Mouse (Mus musculus) heart, embryonic 10.5 days (tissue): Measurements from ENCODE around the gene Wasf2. TPM values are rescaled to one million over a fixed set of nuclear protein-coding genes. Genes with fewer than 3 reads are reported as not detected.
A peak's percentile ranks its signal among the peaks of the same experiment; 100 is the strongest.

Source experiments
- DNase-seq: peaks from one replicate; pipeline ENCODE4 v3.0.0-alpha.2; 2017; ENCODE audit warnings: low spot score
- H3K27ac ChIP-seq: fragments of 300-500 bp; sonication (generic); 2 replicates; pipeline ENCODE4 v1.5.1; 2016; ENCODE audit warnings: mild to moderate bottlenecking
- H3K27me3 ChIP-seq: fragments of 300-500 bp; sonication (generic); 2 replicates; pipeline ENCODE4 v1.6.1; 2016; ENCODE audit warnings: mild to moderate bottlenecking; ENCODE audit not compliant: poor library complexity, insufficient read depth, severe bottlenecking
- H3K36me3 ChIP-seq: fragments of 300-500 bp; sonication (generic); 2 replicates; pipeline ENCODE4 v1.6.1; 2016; ENCODE audit warnings: mild to moderate bottlenecking, moderate library complexity
- H3K4me1 ChIP-seq: fragments of 300-500 bp; sonication (generic); 2 replicates; pipeline ENCODE4 v1.6.1; 2016; ENCODE audit warnings: mild to moderate bottlenecking
- H3K4me3 ChIP-seq: fragments of 300-500 bp; sonication (generic); 2 replicates; pipeline ENCODE4 v1.5.1; 2016; ENCODE audit warnings: mild to moderate bottlenecking, moderate library complexity
- H3K9me3 ChIP-seq: fragments of 300-500 bp; sonication (generic); 2 replicates; pipeline ENCODE4 v1.6.1; 2016; ENCODE audit warnings: mild to moderate bottlenecking, moderate library complexity
- WGBS: fragments of 180-500 bp; shearing (Covaris S2); methylation state at CpG from one replicate; pipeline ENCODE4 v1.1.7; 2016; 5-methylcytosine and 5-hydroxymethylcytosine counted together
- polyA plus RNA-seq: library from polyadenylated mRNA; unstranded; fragments of >200 nt; fragmentation: Nextera tagmentation; extraction: Ambion mirVana; gene quantifications from 2 replicates; pipeline ENCODE4 v1.2.1, GENCODE M21; 2016

Wasf2 gene
- polyA plus RNA-seq, 1 experiment from 2014 or later = 58.5 TPM

DNA sequence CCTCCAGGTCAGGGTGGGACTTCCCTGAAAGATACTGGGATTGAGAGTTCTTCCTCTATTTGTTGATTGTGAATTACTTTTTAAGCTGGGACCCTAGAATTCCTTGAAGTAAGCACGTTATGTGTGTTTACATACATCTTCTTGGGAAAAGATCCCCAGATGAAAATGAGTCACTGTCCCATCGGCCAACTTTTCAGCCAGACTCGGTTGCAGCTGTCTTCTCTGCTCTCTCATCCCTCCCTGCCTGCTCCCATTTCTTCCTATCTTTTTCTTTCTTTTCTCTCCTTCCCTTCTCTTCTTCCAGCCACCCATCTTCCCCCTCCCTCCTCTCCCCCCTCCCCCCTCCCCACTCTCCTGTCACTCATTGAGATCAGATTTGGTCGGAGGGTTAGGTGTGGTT is 64.7 kb downstream of the Wasf2 start:
- Histone ChIP-seq H3K4me3 (no peak overlapping the region), H3K4me1 (peaks cover 51% of the 10 kb centered on the region), H3K27me3 (no peaks in the 10 kb centered on the region), H3K27ac (no peak overlapping the region), H3K9me3 (no peaks in the 10 kb centered on the region), H3K36me3 (peaks cover 71% of the 10 kb centered on the region)
- DNase-seq = no peak
- WGBS = 73% methylated on average over 4 of the region's 4 CpGs

DNA sequence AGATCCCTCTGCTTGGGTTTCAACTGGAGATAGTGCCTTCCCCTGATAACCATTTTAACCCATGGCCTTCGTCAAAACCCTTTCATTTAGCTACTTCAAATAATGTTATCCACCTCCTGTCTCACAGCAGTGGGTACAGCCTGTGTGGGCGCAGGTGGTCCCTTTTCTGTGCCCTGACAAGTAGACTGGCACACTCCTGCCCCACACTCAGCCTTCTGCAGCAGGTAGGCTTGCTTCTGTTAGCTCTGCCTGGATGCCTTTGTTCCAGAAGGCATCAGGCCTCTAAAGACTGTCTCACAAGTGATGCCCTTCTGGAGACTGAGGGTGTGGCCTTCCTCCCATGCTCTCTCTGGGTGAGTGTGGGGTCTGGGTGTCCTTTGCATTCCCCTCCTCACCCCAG is 65.8 kb downstream of the Wasf2 start:
- Histone ChIP-seq H3K27ac (peak overlapping the region; percentile 87; the same call in 1 of the 2 replicates), H3K4me1 (peaks cover 63% of the 10 kb centered on the region), H3K36me3 (peaks cover 61% of the 10 kb centered on the region), H3K9me3 (no peaks in the 10 kb centered on the region), H3K4me3 (no peak overlapping the region), H3K27me3 (no peaks in the 10 kb centered on the region)
- DNase-seq = no peak
- WGBS = 64% methylated on average over 2 of the region's 2 CpGs

DNA sequence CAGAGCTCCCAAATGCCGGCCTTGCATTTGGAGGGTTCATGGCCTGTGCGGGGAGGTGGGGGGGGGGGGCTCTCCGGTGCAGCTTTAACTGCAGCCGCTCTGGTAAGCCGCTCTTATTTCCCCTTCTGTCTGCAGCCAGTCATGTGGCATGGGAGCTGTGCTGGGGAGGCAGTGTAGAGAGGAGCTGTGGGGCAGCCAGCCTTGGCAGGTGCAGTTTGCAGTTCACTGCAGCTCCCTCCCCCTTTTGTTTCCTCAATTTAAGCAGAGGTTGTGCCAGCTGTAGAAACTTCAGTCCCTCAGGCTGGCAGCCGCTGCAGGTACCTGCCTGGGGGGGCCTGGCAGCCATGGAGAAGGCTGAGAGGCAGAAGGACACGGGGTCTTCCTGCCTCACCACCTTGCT is 66.5 kb downstream of the Wasf2 start:
- Histone ChIP-seq H3K27me3 (no peaks in the 10 kb centered on the region), H3K9me3 (no peaks in the 10 kb centered on the region), H3K4me1 (peaks cover 70% of the 10 kb centered on the region), H3K27ac (peak overlapping the region; percentile 87), H3K36me3 (peaks cover 54% of the 10 kb centered on the region), H3K4me3 (no peak overlapping the region)
- DNase-seq = no peak
- WGBS = 59% methylated on average over 7 of the region's 7 CpGs

DNA sequence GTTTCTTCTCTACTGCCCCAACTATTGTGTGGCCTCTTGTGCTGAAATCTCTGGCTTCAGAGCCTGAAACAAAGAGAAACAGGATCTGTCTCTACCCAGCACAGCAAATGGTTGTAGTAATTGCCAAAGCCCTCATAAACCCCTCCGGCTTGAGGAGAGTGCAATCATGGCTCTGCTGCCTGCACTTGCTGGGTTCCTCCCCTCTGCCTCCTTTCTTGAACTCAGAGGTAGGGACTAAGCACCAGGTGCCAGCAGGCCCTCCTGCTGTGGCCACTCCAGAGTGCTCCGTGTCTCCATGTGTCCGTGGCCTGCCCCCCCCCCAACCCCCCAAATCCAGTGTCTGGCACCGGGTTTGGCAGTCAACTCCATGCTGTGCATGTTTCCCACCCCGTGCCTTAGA is 67.0 kb downstream of the Wasf2 start:
- H3K27ac ChIP-seq = peak overlapping the region; percentile 87
- DNase-seq = no peak
- H3K27me3 ChIP-seq = no peaks in the 10 kb centered on the region
- 33% methylated on average over 5 of the region's 5 CpGs for WGBS
- H3K4me3 ChIP-seq = 0 out of 2 replicates have a peak overlapping the region, but pooled peaks have one; percentile 6
- peaks cover 49% of the 10 kb centered on the region for H3K36me3 ChIP-seq
- H3K4me1 ChIP-seq = peaks cover 74% of the 10 kb centered on the region
- H3K9me3 ChIP-seq = no peaks in the 10 kb centered on the region

DNA sequence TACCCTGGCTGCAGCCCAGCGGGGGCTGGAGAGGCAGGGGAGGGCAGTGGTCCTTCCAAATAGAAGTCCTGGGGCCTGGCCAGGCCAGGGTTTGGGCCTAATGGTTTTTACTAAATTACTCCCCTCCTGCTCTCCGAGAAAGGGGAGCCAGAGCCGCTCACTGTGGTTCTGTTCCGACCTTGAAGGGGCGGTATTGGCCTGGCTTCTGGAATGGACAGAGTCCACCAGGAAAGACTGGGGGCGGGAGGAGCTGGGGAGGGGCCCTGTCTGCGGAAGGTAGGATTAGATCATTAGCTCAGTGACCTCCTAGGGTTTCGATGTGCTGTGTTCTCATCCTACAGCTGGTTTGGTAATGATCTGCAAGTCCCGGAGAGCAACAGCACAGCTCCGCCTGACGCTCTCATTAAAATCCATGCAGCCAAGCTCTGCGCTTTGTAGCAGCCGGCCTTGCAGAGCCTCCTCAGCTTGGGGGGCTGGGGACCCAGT is 67.5 kb downstream of the Wasf2 start:
- 33% methylated on average over 13 of the region's 13 CpGs for WGBS

DNA sequence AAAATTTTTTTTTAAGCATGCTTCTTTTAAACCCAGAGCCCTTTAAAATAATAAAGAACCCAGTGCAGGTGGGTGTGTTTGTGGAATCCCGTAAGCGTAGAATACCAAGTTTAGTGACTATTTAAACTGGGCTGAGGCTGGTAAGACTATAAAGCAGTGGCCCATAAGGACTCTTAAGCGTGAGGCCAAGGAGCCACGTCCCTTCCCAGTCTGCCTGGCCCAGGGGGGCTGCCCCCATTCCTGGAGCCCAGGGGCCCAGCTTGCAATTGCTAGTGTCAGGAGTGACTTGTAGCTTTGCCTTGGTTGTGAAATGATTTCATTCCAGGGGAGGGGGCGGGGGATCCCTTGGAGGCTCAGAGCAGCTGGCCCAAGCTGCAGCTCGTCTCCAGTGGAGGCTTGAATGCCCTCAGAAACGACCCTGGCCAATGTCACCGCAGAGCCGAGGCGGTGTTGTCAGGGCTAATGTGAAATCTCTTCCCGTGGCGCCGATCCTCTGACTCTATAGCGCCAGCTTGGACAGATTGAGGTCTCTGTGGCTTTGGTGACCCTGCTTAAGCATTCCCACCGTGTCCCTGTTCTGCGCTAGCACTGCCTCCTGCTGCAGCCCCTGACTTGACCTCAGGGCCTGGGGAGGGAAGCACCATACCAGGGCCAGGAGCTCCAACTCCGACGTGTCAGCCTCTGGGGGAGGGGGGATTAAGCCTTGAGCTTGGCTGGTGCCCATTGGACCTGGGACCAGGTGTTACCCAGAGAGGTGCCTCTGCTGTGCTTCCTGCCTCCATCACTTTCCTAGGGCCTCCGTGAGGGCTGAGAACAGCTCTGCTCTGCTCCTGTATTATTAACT is 68.3 kb downstream of the Wasf2 start:
- Histone ChIP-seq H3K36me3 (peaks cover 37% of the 10 kb centered on the region), H3K27ac (peak overlapping the region; percentile 87), H3K9me3 (no peaks in the 10 kb centered on the region), H3K27me3 (no peaks in the 10 kb centered on the region), H3K4me3 (peak overlapping the region; percentile 15; the same call in 1 of the 2 replicates), H3K4me1 (peaks cover 78% of the 10 kb centered on the region)
- no peak for DNase-seq
- 19% methylated on average over 19 of the region's 19 CpGs for WGBS

More for the DNA sequence above, 67.5 kb downstream of the Wasf2 start:
- Histone ChIP-seq H3K36me3 (peaks cover 44% of the 10 kb centered on the region), H3K27ac (peak overlapping the region; percentile 87), H3K9me3 (no peaks in the 10 kb centered on the region), H3K27me3 (no peaks in the 10 kb centered on the region), H3K4me1 (peaks cover 74% of the 10 kb centered on the region), H3K4me3 (0 out of 2 replicates have a peak overlapping the region, but pooled peaks have one; percentile 6)
- DNase-seq = no peak

DNA sequence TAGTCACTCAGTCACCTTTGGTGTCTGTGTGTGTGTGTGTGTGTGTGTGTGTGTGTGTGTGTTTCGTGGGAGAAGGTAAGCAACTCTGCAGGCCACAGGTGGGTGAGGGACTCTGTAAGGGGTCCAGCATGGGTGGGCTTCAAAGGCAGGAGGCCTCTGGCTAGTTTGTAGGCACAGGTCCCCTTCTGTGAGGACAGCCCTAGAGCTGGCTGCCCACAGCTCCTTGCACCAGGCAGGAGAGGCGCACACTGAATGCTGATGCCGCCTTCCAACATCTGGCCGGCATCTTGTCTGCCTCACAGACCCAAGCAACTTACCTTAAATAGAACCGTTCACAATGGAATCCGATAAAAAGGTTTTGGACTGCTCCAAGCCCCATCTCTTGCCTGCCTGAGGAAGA is 69.4 kb downstream of the Wasf2 start:
- Histone ChIP-seq H3K9me3 (no peaks in the 10 kb centered on the region), H3K36me3 (peaks cover 25% of the 10 kb centered on the region), H3K27me3 (no peaks in the 10 kb centered on the region), H3K4me1 (peaks cover 82% of the 10 kb centered on the region), H3K27ac (peak overlapping the region; percentile 84), H3K4me3 (peak overlapping the region; percentile 16; the same call in 1 of the 2 replicates)
- DNase-seq = no peak
- WGBS = 52% methylated on average over 6 of the region's 6 CpGs

DNA sequence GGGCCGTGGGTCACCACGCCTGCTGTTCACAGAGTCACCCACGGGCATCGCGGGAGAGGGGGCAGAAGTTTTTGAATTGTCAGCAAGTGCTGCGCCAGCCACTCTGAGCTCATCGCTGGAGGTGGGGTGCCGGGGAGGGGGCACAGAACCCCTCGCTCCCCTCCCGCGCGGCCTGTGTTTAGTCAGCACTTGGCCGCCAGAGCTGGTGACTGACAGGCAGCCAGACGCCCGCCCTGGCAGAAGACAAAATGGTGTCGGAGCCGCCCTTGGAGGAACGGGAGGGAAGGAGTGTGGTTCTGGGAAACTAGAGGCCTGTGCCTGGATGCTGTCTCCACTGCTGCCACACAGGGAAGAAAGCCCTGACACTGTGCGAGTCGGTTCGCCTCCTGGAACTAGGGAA is 70.0 kb downstream of the Wasf2 start:
- H3K4me3 ChIP-seq = peak overlapping the region; percentile 16; the same call in 1 of the 2 replicates
- H3K27me3 ChIP-seq = no peaks in the 10 kb centered on the region
- 36% methylated on average over 21 of the region's 21 CpGs for WGBS
- H3K27ac ChIP-seq = peak overlapping the region; percentile 84
- no peak for DNase-seq
- H3K36me3 ChIP-seq = peaks cover 19% of the 10 kb centered on the region
- peaks cover 86% of the 10 kb centered on the region for H3K4me1 ChIP-seq
- H3K9me3 ChIP-seq = no peaks in the 10 kb centered on the region

DNA sequence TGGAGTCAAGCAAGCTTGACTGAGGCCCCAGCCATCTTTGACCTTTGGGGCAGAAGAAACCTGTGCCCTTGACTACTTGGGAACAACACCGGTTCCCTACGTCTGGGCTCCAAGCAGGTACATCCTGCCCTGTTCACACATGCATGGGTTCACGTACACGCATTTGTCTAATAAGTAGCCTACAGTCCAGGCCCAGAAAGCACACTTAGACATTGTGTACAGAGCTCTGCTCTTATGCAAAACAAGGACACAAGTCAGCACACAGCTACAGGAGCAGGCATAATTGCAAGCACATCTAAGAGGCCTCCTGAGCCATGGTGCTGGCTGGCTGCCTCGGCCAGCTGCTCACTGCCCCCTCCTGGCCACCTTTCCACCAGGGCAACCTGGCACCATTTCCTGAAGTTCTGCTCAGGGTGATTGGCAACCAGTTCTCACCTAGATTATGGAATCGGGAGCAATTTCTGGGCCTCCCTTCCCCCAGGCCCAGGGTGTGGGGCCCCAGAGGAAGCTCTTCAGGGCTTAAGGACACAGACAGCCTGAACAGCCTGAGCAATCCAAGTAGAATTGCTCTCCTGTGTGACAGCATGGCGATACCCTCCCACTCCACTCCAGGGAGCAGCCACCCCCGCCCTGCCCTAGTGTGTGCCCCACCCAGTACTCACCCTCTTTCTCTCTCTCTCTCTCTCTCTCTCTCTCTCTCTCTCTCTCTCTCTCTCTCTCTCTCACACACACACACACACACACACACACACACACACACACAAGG is 70.9 kb downstream of the Wasf2 start:
- no peak for DNase-seq
- peak overlapping the region; percentile 84 for H3K27ac ChIP-seq
- no peaks in the 10 kb centered on the region for H3K27me3 ChIP-seq
- H3K4me3 ChIP-seq = no peak overlapping the region
- peaks cover 11% of the 10 kb centered on the region for H3K36me3 ChIP-seq
- 64% methylated on average over 8 of the region's 8 CpGs for WGBS
- peaks cover 79% of the 10 kb centered on the region for H3K4me1 ChIP-seq
- H3K9me3 ChIP-seq = no peaks in the 10 kb centered on the region

DNA sequence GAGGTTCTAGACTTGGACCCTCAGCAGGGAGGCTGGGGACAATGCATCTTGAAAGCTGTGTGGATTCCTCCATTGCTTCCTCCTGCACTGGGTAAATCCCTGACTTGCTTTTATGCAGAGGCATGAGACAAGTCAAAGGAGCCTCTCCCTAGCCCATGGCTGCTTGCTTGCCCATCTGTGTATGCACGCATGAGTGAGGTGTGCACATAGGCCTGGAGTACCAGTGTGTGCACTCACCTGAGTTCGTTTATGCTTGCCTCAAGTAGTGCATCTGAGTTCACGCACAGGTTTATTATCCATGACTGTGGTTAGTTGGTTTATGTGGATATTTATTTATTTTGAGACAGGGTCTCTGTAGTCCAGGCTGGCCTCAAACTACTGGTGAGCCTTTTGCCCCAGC is 71.9 kb downstream of the Wasf2 start:
- no peak overlapping the region for H3K4me3 ChIP-seq
- no peak for DNase-seq
- H3K4me1 ChIP-seq = peaks cover 68% of the 10 kb centered on the region
- H3K27ac ChIP-seq = peak overlapping the region; percentile 84; the same call in 1 of the 2 replicates
- 94% methylated on average over 3 of the region's 3 CpGs for WGBS
- no peaks in the 10 kb centered on the region for H3K27me3 ChIP-seq
- H3K9me3 ChIP-seq = no peaks in the 10 kb centered on the region
- peaks cover under 1% of the 10 kb centered on the region; the same call in 1 of the 2 replicates for H3K36me3 ChIP-seq

DNA sequence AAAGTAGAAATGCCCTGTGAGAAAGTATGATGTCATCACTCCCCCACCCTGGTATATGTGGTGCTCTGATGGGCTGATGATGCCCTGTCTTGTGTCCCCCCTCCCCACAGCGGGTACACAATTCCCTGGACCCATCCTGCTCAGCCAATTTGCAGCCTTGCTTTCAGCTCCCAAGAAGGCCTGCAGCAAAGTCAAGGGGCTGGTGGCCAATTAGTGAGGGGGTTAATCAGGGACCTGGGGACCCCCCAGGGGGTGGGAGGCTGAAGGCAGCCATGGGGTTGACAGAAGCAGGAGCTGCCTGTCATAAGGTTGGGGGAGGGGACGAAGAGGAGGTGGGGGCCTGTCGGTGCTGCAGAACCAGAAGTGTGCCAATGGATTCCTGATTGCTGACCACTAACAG is 73.3 kb downstream of the Wasf2 start:
- WGBS = 66% methylated on average over 3 of the region's 3 CpGs
- Histone ChIP-seq H3K27me3 (peaks cover 4% of the 10 kb centered on the region), H3K9me3 (no peaks in the 10 kb centered on the region), H3K4me3 (no peak overlapping the region), H3K36me3 (no peaks in the 10 kb centered on the region), H3K27ac (0 out of 2 replicates have a peak overlapping the region, but pooled peaks have one; percentile 7), H3K4me1 (peaks cover 55% of the 10 kb centered on the region)
- DNase-seq = no peak

DNA sequence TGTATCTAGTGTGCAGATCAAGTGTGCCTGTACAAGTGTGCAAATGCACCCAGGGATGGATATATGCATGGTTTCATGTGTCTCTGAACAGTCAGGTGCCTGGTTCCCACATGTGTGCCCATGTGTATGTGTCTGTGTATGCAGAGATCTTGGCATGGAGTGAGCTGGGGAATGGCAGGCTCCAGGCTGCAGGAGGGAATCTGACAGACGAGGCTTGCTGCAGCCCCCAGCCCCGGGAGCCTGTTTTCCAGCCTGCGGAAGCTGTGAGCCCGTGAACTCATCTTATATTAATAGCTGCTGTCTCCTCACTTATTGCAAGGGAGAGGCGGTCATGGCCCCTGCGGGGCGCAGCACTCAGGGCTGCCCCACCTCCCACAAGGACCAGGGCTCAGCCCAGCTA is 74.1 kb downstream of the Wasf2 start:
- 34% methylated on average over 7 of the region's 7 CpGs for WGBS
- Histone ChIP-seq H3K9me3 (no peaks in the 10 kb centered on the region), H3K27ac (peak overlapping the region; percentile 86), H3K4me1 (peaks cover 50% of the 10 kb centered on the region), H3K27me3 (peaks cover 11% of the 10 kb centered on the region), H3K36me3 (no peaks in the 10 kb centered on the region), H3K4me3 (peak overlapping the region; percentile 6; the same call in 1 of the 2 replicates)
- DNase-seq = no peak

DNA sequence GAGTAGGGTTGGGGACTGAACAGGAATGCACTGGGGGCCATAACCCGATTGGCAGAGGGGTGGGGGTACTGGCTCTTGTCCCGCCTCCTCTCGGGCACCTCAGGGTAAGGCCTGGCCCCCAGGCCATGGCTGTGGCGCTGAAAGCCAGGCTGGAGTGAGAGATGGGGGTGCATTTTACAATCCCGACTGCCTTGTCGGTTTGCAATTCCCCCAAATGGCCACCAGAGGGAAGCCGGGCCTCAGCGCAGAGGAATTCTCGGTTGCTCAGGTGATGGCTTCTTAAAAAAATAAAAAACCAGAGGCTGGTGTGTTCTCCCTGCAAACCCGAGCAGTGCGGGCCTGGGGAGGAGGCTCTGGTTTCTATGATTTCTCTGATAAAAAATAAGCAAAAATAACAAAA is 79.1 kb downstream of the Wasf2 start:
- peaks cover 37% of the 10 kb centered on the region for H3K4me1 ChIP-seq
- no peaks in the 10 kb centered on the region for H3K9me3 ChIP-seq
- no peak overlapping the region for H3K4me3 ChIP-seq
- peaks cover 56% of the 10 kb centered on the region for H3K27me3 ChIP-seq
- 4% methylated on average over 11 of the region's 11 CpGs for WGBS
- no peaks in the 10 kb centered on the region for H3K36me3 ChIP-seq
- DNase-seq = no peak
- H3K27ac ChIP-seq = 0 out of 2 replicates have a peak overlapping the region, but pooled peaks have one; percentile 10
